Mouse (Mus musculus) hindbrain, embryonic 15.5 days (tissue): Measurements from ENCODE around the gene Ltbp3. TPM values are rescaled to one million over a fixed set of nuclear protein-coding genes. Genes with fewer than 3 reads are reported as not detected.

Experiments used
- ATAC-seq: fragments of 200-750 bp; cut with Nextera tagmentation; 2 replicates; pipeline ENCODE4 v1.8.0; 2017; ENCODE audit warnings: low read depth, moderate number of reproducible peaks, moderate TSS enrichment; ENCODE audit not compliant: low FRiP score
- H3K27ac ChIP-seq: fragments of 300-500 bp; sonication (generic); replicated peaks from 2 replicates; pipeline ENCODE4 v1.5.1; 2015; ENCODE audit warnings: mild to moderate bottlenecking, inconsistent platforms
- H3K27me3 ChIP-seq: fragments of 300-500 bp; sonication (generic); 2 replicates; pipeline ENCODE4 v1.6.1; 2015; ENCODE audit warnings: control low read depth, inconsistent platforms
- H3K36me3 ChIP-seq: fragments of 300-500 bp; sonication (generic); 2 replicates; pipeline ENCODE4 v1.6.1; 2015; ENCODE audit warnings: control low read depth, inconsistent platforms
- H3K4me1 ChIP-seq: fragments of 300-500 bp; sonication (generic); replicated peaks from 2 replicates; pipeline ENCODE4 v1.6.1; 2015; ENCODE audit warnings: control low read depth, inconsistent platforms
- H3K4me2 ChIP-seq: fragments of 300-500 bp; sonication (generic); 2 replicates; pipeline ENCODE4 v1.6.1; 2015; ENCODE audit warnings: moderate library complexity, mild to moderate bottlenecking, inconsistent platforms
- H3K4me3 ChIP-seq: fragments of 300-500 bp; sonication (generic); 2 replicates; pipeline ENCODE4 v1.5.1; 2015; ENCODE audit warnings: mild to moderate bottlenecking, inconsistent platforms
- H3K9ac ChIP-seq: fragments of 300-500 bp; sonication (generic); 2 replicates; pipeline ENCODE4 v1.6.1; 2015; ENCODE audit warnings: inconsistent platforms
- H3K9me3 ChIP-seq: fragments of 300-500 bp; sonication (generic); 2 replicates; pipeline ENCODE4 v1.6.1; 2016; ENCODE audit warnings: control low read depth, inconsistent platforms
- WGBS: fragments of 180-500 bp; shearing (Covaris S2); methylation state at CpG from one replicate; pipeline ENCODE4 v1.1.7; 2015; 5-methylcytosine and 5-hydroxymethylcytosine counted together
- polyA plus RNA-seq: library from polyadenylated mRNA; unstranded; fragments of >200 nt; fragmentation: Nextera tagmentation; extraction: Ambion mirVana; gene quantifications from 2 replicates; pipeline ENCODE4 v1.2.1, GENCODE M21; 2015

Gene Ltbp3
- polyA plus RNA-seq = 15.2 and 17.2 TPM in 2 replicates

- H3K27ac ChIP-seq = peak within 1 kb of the TSS; percentile 89
- H3K4me2 ChIP-seq = peak within 1 kb of the TSS; percentile 76
- H3K4me3 ChIP-seq = peak within 1 kb of the TSS; percentile 43
- peak; percentile 68; the same call in 1 of the 2 replicates for ATAC-seq
- no peaks in the 10 kb centered on the region for H3K9me3 ChIP-seq
- peaks cover 29% of the 10 kb centered on the region for H3K27me3 ChIP-seq
- H3K9ac ChIP-seq = peak within 1 kb of the TSS; percentile 54
- peaks cover 36% of the 10 kb centered on the region for H3K4me1 ChIP-seq
- WGBS = 21% methylated on average over 13 of the region's 14 CpGs
- no peaks in the 10 kb centered on the region for H3K36me3 ChIP-seq
Measured at GRCm38 (mm10) chr19:5740320-5741317, at the start of gene Ltbp3. Ltbp3 (plus strand) TSS chr19:5740904.

GRCm38 (mm10) chr19:5691601-5692000 lies 49.1 kb upstream of the Ltbp3 start:
- no peaks in the 10 kb centered on the region for H3K27me3 ChIP-seq
- peak overlapping the region; percentile 99 for H3K4me2 ChIP-seq
- H3K9ac ChIP-seq = peak overlapping the region; percentile 62
- H3K4me3 ChIP-seq = peak overlapping the region; percentile 83
- peaks cover 66% of the 10 kb centered on the region for H3K4me1 ChIP-seq
- ATAC-seq = no peak
- peak overlapping the region; percentile 70 for H3K27ac ChIP-seq
- WGBS = 86% methylated on average over 5 of the region's 5 CpGs
- H3K36me3 ChIP-seq = peaks cover 12% of the 10 kb centered on the region; the same call in 1 of the 2 replicates
- no peaks in the 10 kb centered on the region for H3K9me3 ChIP-seq

- peak overlapping the region; percentile 62 for H3K9ac ChIP-seq
- H3K4me2 ChIP-seq = peak overlapping the region; percentile 99
- H3K4me3 ChIP-seq = peak overlapping the region; percentile 83; the same call in 1 of the 2 replicates
- H3K9me3 ChIP-seq = no peaks in the 10 kb centered on the region
- peaks cover 63% of the 10 kb centered on the region for H3K4me1 ChIP-seq
- ATAC-seq = no peak
- H3K27ac ChIP-seq = peak overlapping the region; percentile 70
- no peaks in the 10 kb centered on the region for H3K27me3 ChIP-seq
- WGBS = 71% methylated on average over 10 of the region's 10 CpGs
- H3K36me3 ChIP-seq = peaks cover 12% of the 10 kb centered on the region; the same call in 1 of the 2 replicates
Measured at GRCm38 (mm10) chr19:5692086-5692912, 48.4 kb upstream of the Ltbp3 start.

GRCm38 (mm10) chr19:5692913-5693396 lies 47.7 kb upstream of the Ltbp3 start:
- Histone ChIP-seq H3K36me3 (peaks cover 13% of the 10 kb centered on the region; the same call in 1 of the 2 replicates), H3K4me3 (0 out of 2 replicates have a peak overlapping the region, but pooled peaks have one; percentile 3), H3K27ac (peak overlapping the region; percentile 70; the same call in 1 of the 2 replicates), H3K9ac (0 out of 2 replicates have a peak overlapping the region, but pooled peaks have one; percentile 13), H3K4me2 (peak overlapping the region; percentile 99), H3K4me1 (peaks cover 56% of the 10 kb centered on the region), H3K9me3 (no peaks in the 10 kb centered on the region), H3K27me3 (no peaks in the 10 kb centered on the region)
- 76% methylated on average over 10 of the region's 10 CpGs for WGBS
- no peak for ATAC-seq

- ATAC-seq = no peak
- Histone ChIP-seq H3K4me1 (peaks cover 54% of the 10 kb centered on the region), H3K9ac (no peak overlapping the region), H3K27ac (no peak overlapping the region), H3K27me3 (no peaks in the 10 kb centered on the region), H3K9me3 (no peaks in the 10 kb centered on the region), H3K4me2 (no peak overlapping the region), H3K4me3 (no peak overlapping the region), H3K36me3 (peaks cover 18% of the 10 kb centered on the region; the same call in 1 of the 2 replicates)
- WGBS = 94% methylated on average over 6 of the region's 6 CpGs
Measured at GRCm38 (mm10) chr19:5693801-5694200, 46.9 kb upstream of the Ltbp3 start.

GRCm38 (mm10) chr19:5695849-5696462 lies 44.7 kb upstream of the Ltbp3 start:
- peaks cover 37% of the 10 kb centered on the region for H3K4me1 ChIP-seq
- no peaks in the 10 kb centered on the region for H3K27me3 ChIP-seq
- peak overlapping the region; percentile 21; the same call in 1 of the 2 replicates for H3K9ac ChIP-seq
- WGBS = 10% methylated on average over 41 of the region's 41 CpGs
- peak overlapping the region; percentile 35 for H3K4me3 ChIP-seq
- peaks cover 29% of the 10 kb centered on the region for H3K36me3 ChIP-seq
- H3K4me2 ChIP-seq = peak overlapping the region; percentile 53
- ATAC-seq = 0 out of 2 replicates have a peak, but pooled peaks have one; percentile 47
- no peak overlapping the region for H3K27ac ChIP-seq
- no peaks in the 10 kb centered on the region for H3K9me3 ChIP-seq

- Histone ChIP-seq H3K4me2 (no peak within 1 kb of the TSS), H3K36me3 (peaks cover 55% of the 10 kb centered on the region), H3K27me3 (no peaks in the 10 kb centered on the region), H3K9ac (no peak within 1 kb of the TSS), H3K4me1 (peaks cover 4% of the 10 kb centered on the region; the same call in 1 of the 2 replicates), H3K9me3 (no peaks in the 10 kb centered on the region), H3K27ac (no peak within 1 kb of the TSS), H3K4me3 (no peak within 1 kb of the TSS)
- 0 out of 2 replicates have a peak, but pooled peaks have one; percentile 8 for ATAC-seq
- 81% methylated on average over 17 of the region's 17 CpGs for WGBS
Measured at GRCm38 (mm10) chr19:5704163-5704800, 36.4 kb upstream of the Ltbp3 start, which contains the start of gene Kcnk7. Kcnk7 (plus strand) TSS chr19:5704367.

GRCm38 (mm10) chr19:5704801-5705571 lies 35.7 kb upstream of the Ltbp3 start:
- Histone ChIP-seq H3K9ac (no peak overlapping the region), H3K27me3 (no peaks in the 10 kb centered on the region), H3K4me2 (no peak overlapping the region), H3K9me3 (no peaks in the 10 kb centered on the region), H3K27ac (no peak overlapping the region), H3K36me3 (peaks cover 58% of the 10 kb centered on the region), H3K4me1 (peaks cover 4% of the 10 kb centered on the region; the same call in 1 of the 2 replicates), H3K4me3 (no peak overlapping the region)
- 54% methylated on average over 10 of the region's 10 CpGs for WGBS
- no peak for ATAC-seq

- H3K4me2 ChIP-seq = no peak overlapping the region
- H3K27ac ChIP-seq = no peak overlapping the region
- no peaks in the 10 kb centered on the region for H3K9me3 ChIP-seq
- WGBS = 86% methylated on average over 6 of the region's 6 CpGs
- peaks cover 38% of the 10 kb centered on the region for H3K36me3 ChIP-seq
- no peak for ATAC-seq
- no peak overlapping the region for H3K4me3 ChIP-seq
- peaks cover 11% of the 10 kb centered on the region for H3K4me1 ChIP-seq
- no peaks in the 10 kb centered on the region for H3K27me3 ChIP-seq
- no peak overlapping the region for H3K9ac ChIP-seq
Measured at GRCm38 (mm10) chr19:5710068-5710467, 30.6 kb upstream of the Ltbp3 start.

DNA sequence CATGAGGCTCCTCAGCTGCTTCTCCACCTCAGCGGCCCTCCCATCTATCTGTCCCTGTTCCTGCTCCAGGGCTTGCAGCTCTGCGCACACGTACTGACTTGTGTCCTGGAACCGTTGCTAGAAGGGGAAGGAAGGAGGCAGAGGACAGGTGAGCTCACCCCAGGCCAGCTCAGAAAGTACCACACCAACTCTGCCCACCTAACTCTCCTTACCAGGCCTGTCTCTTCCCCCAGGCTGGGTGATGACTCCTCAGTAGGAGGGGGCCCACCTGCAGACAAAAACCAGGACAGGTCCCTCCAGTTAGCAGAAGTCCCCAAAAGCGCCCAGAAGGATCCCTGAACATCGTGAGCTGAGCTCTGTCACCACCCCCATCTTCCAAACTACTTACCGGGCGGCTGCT lies 30.1 kb upstream of the Ltbp3 start:
- Histone ChIP-seq H3K36me3 (peaks cover 38% of the 10 kb centered on the region), H3K4me3 (no peak overlapping the region), H3K4me2 (no peak overlapping the region), H3K27ac (no peak overlapping the region), H3K9ac (no peak overlapping the region), H3K27me3 (no peaks in the 10 kb centered on the region), H3K9me3 (no peaks in the 10 kb centered on the region), H3K4me1 (peaks cover 16% of the 10 kb centered on the region)
- 80% methylated on average over 8 of the region's 8 CpGs for WGBS
- ATAC-seq = no peak
